Mouse (Mus musculus) liver, embryonic 15.5 days (tissue): ENCODE measurements around the gene Fndc3b. TPM values are rescaled to one million over a fixed set of nuclear protein-coding genes. Genes with fewer than 3 reads are reported as not detected.

Experiments used
- ATAC-seq: fragments of 200-750 bp; cut with Nextera tagmentation; 2 replicates; pipeline ENCODE4 v1.8.0; 2017; ENCODE audit warnings: moderate number of reproducible peaks, mild to moderate bottlenecking, moderate library complexity; ENCODE audit not compliant: insufficient read depth
- H3K27ac ChIP-seq: fragments of 300-500 bp; sonication (generic); replicated peaks from 2 replicates; pipeline ENCODE4 v1.5.1; 2015; ENCODE audit warnings: mild to moderate bottlenecking, inconsistent platforms
- H3K27me3 ChIP-seq: fragments of 300-500 bp; sonication (generic); 2 replicates; pipeline ENCODE4 v1.6.1; 2015; ENCODE audit warnings: mild to moderate bottlenecking, inconsistent platforms
- H3K36me3 ChIP-seq: fragments of 300-500 bp; sonication (generic); replicated peaks from 2 replicates; pipeline ENCODE4 v1.6.1; 2015; ENCODE audit warnings: moderate library complexity, mild to moderate bottlenecking, inconsistent platforms
- H3K4me1 ChIP-seq: fragments of 300-500 bp; sonication (generic); replicated peaks from 2 replicates; pipeline ENCODE4 v1.6.1; 2015; ENCODE audit warnings: inconsistent platforms
- H3K4me2 ChIP-seq: fragments of 300-500 bp; sonication (generic); 2 replicates; pipeline ENCODE4 v1.6.1; 2015; ENCODE audit warnings: moderate library complexity, mild to moderate bottlenecking, inconsistent platforms
- H3K4me3 ChIP-seq: fragments of 300-500 bp; sonication (generic); replicated peaks from 2 replicates; pipeline ENCODE4 v1.5.1; 2015; ENCODE audit warnings: mild to moderate bottlenecking, inconsistent platforms
- H3K9ac ChIP-seq: fragments of 300-500 bp; sonication (generic); 2 replicates; pipeline ENCODE4 v1.6.1; 2015; ENCODE audit warnings: moderate library complexity, mild to moderate bottlenecking, inconsistent platforms
- H3K9me3 ChIP-seq: fragments of 300-500 bp; sonication (generic); replicated peaks from 2 replicates; pipeline ENCODE4 v1.6.1; 2016; ENCODE audit warnings: inconsistent platforms
- WGBS: fragments of 180-500 bp; shearing (Covaris S2); methylation state at CpG from one replicate; pipeline ENCODE4 v1.1.7; 2015; ENCODE audit warnings: mixed read lengths; ENCODE audit not compliant: insufficient replicate concordance; 5-methylcytosine and 5-hydroxymethylcytosine counted together
- polyA plus RNA-seq: library from polyadenylated mRNA; unstranded; fragments of >200 nt; fragmentation: Nextera tagmentation; extraction: Ambion mirVana; gene quantifications from 2 replicates; pipeline ENCODE4 v1.2.1, GENCODE M21; 2015

Fndc3b gene
- polyA plus RNA-seq, 1 experiment from 2014 or later = 8.5 TPM

DNA sequence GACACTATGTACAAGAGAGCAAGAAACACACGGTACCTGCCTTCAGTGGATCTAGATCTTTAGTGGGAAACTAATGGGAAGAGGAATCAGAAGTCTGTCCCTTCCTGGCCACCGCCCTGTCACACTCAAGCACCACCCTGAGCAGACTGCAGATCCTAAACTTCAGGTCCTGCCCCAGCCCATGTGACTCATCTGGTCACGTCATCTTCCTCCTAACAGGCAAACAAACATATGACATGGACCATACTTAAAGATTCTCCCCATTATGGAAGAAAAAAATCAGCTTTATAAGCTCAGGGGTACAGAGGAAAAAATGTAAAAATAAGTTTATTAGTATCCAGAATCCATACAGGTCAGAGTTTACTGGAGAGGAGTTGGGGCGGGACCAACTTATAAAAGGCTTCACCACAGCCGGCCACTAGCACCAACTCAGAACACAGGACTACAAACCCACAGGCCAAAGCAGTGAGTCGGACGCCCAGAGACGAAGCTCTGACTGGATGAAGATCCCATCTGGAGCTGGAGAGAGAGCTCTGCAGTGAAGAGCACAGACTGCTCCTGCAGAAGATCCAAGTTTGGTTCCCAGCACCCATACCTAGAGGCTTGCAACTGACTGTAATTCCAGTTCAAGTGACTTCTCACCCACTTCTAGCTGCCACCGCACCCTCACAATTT lies 19.5 kb downstream of the Fndc3b start:
- no peaks in the 10 kb centered on the region for H3K27me3 ChIP-seq
- no peak overlapping the region for H3K4me3 ChIP-seq
- no peak overlapping the region for H3K4me2 ChIP-seq
- WGBS = 56% methylated on average over 9 of the region's 9 CpGs
- no peak overlapping the region for H3K9ac ChIP-seq
- ATAC-seq = no peak
- H3K36me3 ChIP-seq = no peaks in the 10 kb centered on the region
- H3K27ac ChIP-seq = 0 out of 2 replicates have a peak overlapping the region, but pooled peaks have one; percentile 19
- peaks cover 64% of the 10 kb centered on the region for H3K4me1 ChIP-seq
- no peaks in the 10 kb centered on the region for H3K9me3 ChIP-seq

DNA sequence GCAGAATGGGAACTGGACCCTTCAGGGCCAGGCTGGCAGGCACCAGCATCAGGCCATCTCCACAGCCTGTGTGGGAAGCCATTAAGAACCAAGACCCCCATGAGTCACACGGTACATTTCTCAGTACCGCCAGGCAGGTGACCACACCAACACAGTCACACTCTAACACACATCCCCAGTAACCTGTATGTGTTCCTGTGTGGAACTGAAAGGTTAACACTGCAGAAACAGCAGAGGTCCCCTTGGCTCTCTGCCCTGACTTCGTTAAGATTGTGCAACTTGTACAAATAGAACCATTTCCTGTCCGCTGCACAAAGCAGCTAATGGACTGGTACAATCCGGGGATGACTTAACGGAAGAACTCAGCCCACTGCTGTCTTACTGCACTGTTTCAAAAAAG lies 21.1 kb downstream of the Fndc3b start:
- Histone ChIP-seq H3K36me3 (no peaks in the 10 kb centered on the region), H3K9me3 (no peaks in the 10 kb centered on the region), H3K27ac (peak overlapping the region; percentile 82), H3K9ac (no peak overlapping the region), H3K4me1 (peaks cover 59% of the 10 kb centered on the region), H3K4me2 (peak overlapping the region; percentile 42), H3K27me3 (no peaks in the 10 kb centered on the region), H3K4me3 (no peak overlapping the region)
- WGBS = 27% methylated on average over 6 of the region's 6 CpGs
- peak; percentile 71 for ATAC-seq

DNA sequence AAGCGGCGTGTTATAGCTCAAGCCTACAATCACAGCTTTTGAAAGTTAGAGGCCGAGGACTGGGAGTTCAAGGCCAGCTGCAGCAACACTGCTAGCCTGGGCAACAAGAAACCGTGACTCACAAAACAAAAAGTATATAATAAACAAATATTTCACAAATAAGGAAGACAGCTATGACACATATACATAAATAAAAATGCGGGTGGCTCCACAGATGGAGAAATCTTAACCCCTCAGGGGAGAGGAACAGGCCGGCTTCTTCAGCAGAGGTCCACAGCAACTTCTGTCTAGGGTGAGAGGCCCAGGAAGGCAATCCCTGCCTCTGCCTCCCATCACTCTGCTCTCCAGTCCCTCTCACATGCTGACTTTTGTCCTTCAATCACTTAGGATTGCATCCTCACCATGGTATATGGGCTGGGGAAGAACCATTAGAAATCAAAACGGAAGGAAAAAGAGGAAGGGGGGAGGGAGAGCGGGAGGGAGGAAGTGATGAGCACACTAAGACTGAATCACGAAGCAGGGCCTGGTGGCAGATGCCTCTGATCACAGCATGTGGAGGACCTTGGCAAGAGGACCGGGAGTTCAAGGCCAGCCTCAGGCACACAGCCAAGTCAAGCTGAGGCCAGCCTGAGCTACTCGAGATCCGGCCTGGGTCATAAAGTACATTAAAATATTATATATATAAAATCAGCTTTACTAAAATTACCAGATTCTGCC lies 21.8 kb downstream of the Fndc3b start:
- peak; percentile 37; the same call in 1 of the 2 replicates for ATAC-seq
- WGBS = 45% methylated on average over 12 of the region's 12 CpGs
- no peaks in the 10 kb centered on the region for H3K36me3 ChIP-seq

DNA sequence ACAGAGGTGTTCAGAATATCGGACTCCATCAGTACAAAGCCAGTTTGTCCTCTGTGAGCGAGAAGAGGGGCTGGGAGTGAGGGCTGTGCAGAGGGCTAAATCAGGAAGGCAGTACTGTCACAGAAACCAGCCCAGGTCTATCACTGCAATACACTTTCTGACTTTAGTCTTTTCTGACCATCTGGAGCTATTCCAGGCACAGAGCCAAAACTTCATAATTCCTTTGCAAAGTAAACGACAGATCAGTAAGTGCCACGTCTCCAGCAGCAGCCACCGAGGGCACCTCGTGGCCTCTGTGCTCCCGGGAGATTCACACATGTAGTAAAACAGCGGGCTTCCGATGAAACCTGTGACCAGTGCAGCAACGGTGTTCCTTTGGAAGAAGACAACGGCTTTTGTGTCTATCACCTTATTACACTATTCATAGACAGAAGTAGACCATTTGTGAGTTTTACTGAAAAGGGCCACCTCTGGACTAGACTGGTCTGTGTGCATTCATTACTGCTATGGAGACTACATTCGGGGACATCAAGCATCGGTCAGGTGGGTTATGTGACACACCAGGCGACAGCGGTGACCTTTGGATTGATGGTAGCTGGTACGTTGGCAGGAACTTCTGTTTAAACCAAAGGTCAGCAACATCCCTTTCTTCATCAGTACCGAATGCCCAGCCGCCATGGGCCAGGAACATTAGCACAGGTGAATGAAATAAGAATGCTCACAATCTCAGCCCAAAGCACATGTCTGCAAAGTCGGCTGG lies 24.2 kb downstream of the Fndc3b start:
- Histone ChIP-seq H3K36me3 (no peaks in the 10 kb centered on the region), H3K9me3 (no peaks in the 10 kb centered on the region), H3K9ac (no peak overlapping the region), H3K27me3 (no peaks in the 10 kb centered on the region), H3K4me1 (peaks cover 52% of the 10 kb centered on the region), H3K27ac (no peak overlapping the region), H3K4me3 (no peak overlapping the region), H3K4me2 (no peak overlapping the region)
- 72% methylated on average over 19 of the region's 19 CpGs for WGBS
- ATAC-seq = no peak

More for the DNA sequence above, 21.8 kb downstream of the Fndc3b start:
- Histone ChIP-seq H3K4me1 (peaks cover 57% of the 10 kb centered on the region), H3K4me2 (peak overlapping the region; percentile 42), H3K27ac (peak overlapping the region; percentile 82), H3K4me3 (no peak overlapping the region), H3K9me3 (no peaks in the 10 kb centered on the region), H3K9ac (no peak overlapping the region), H3K27me3 (no peaks in the 10 kb centered on the region)

DNA sequence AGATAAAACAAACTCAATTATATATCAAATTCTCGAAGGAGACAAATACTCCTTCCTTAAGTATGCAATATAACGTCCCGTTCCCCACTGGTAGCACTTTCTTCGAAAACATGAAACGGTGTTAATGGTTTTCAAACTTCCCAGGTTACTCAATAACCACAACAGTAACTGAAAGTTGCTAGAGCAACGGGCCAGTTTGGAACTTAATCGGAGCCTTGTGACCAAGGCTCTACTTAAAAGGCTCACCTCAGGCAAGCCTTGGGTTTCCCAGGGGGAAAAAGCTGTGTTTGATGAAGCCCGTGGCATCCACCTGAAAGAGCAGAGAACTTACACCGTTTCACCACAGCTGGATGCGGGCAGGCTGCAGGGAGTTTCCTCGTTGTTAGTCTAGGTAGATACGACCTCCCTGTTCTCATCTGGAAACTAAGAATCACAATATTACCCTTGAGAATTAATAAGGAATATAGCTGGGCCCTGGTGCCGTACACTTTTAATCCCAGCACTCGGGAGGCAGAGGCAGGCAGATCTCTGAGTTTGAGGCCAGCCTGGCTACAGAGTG lies 25.4 kb downstream of the Fndc3b start:
- H3K9me3 ChIP-seq = no peaks in the 10 kb centered on the region
- ATAC-seq = no peak
- no peak overlapping the region for H3K27ac ChIP-seq
- no peak overlapping the region for H3K9ac ChIP-seq
- peak overlapping the region; percentile 30 for H3K4me2 ChIP-seq
- no peaks in the 10 kb centered on the region for H3K36me3 ChIP-seq
- 63% methylated on average over 14 of the region's 14 CpGs for WGBS
- H3K4me3 ChIP-seq = no peak overlapping the region
- peaks cover 40% of the 10 kb centered on the region for H3K4me1 ChIP-seq
- H3K27me3 ChIP-seq = no peaks in the 10 kb centered on the region

DNA sequence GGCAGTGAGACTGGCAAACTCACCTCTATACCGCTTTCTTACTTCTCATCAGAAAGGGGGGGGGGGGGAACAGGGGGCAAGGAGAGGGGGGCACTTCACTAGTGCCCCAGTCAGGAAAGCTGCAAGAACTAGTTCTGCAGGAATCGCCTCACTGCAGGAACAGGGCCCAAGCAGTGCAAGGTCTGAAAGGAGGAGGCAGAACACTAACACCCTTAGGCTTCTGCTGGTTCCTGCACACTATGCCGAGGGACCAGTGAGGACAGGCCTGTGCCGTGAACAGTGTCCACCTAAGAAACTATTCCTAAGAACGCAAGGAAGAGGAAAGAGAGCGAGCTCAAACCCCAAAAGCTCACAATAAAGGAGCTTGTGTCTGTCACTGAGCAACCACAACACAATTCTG lies 26.0 kb downstream of the Fndc3b start:
- Histone ChIP-seq H3K4me1 (peaks cover 35% of the 10 kb centered on the region), H3K4me3 (no peak overlapping the region), H3K27me3 (no peaks in the 10 kb centered on the region), H3K4me2 (no peak overlapping the region), H3K9me3 (no peaks in the 10 kb centered on the region), H3K9ac (no peak overlapping the region), H3K36me3 (no peaks in the 10 kb centered on the region), H3K27ac (no peak overlapping the region)
- 62% methylated on average over 6 of the region's 6 CpGs for WGBS
- no peak for ATAC-seq

DNA sequence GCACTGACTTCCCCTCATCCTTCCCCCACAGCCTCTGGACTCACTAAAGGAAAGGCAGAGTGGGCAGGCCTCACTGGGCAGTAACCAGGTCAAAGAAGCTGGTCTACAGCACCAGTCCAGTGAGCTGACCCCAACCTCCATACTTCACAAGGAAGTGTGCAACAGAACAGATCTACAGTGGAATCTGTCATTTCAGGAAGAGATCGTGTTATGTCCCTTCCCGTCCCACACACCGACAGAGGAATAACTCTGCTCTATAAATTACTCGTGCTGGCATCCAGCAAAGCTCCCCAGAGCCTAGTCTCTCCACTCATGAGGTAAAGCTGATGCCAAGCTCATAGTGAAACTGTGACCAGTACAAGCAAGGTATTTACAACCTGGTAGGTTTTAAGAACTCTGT lies 27.7 kb downstream of the Fndc3b start:
- no peaks in the 10 kb centered on the region for H3K9me3 ChIP-seq
- H3K4me1 ChIP-seq = peaks cover 27% of the 10 kb centered on the region
- H3K4me3 ChIP-seq = no peak overlapping the region
- 43% methylated on average over 4 of the region's 4 CpGs for WGBS
- H3K27me3 ChIP-seq = no peaks in the 10 kb centered on the region
- no peak overlapping the region for H3K27ac ChIP-seq
- H3K36me3 ChIP-seq = no peaks in the 10 kb centered on the region
- H3K4me2 ChIP-seq = no peak overlapping the region
- no peak overlapping the region for H3K9ac ChIP-seq
- no peak for ATAC-seq

DNA sequence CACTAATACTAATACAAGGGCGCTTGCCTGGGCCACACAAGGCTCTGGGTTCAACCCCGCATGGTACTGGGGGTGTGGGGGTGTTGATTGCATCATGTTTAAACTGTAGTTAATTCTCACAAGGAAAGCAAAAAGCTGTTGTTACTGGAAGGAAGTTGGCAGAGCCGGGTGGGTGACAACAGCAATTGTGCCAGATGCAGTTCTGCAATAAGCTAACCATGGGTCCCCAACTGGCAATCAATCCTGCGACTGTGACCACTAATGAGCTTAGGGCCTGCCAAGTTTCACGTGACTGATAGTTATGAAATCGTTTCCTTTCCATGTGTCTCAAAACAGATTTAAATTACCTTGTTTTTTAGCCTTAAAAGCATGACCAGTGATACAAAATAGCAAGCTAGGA lies 33.5 kb downstream of the Fndc3b start:
- ATAC-seq = no peak
- H3K27ac ChIP-seq = no peak overlapping the region
- no peaks in the 10 kb centered on the region for H3K9me3 ChIP-seq
- no peaks in the 10 kb centered on the region for H3K36me3 ChIP-seq
- WGBS = 35% methylated on average over 6 of the region's 6 CpGs
- H3K27me3 ChIP-seq = no peaks in the 10 kb centered on the region
- H3K4me3 ChIP-seq = no peak overlapping the region
- no peak overlapping the region for H3K4me2 ChIP-seq
- H3K9ac ChIP-seq = no peak overlapping the region
- H3K4me1 ChIP-seq = 0 out of 2 replicates have a peak, but pooled peaks cover 3% of the 10 kb centered on the region

DNA sequence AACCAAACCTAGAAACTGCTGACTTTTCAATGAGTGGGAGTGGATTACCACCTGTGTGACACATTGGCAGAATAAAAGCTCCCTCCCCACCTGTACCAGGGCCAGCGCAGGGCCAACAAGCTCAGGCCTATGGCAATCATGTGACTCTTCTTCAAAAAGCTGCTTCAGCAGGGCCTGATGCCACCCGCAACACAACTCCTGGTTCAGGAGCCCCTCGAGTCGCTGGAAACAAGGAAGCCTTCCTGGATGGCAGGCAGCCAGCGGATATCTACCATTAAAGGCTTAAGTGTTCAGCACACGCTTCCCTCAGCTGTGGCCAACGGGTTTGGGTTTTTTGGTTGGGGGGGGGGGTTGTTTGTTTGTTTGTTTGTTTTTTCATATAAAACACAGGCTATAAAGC lies 37.4 kb downstream of the Fndc3b start:
- no peak overlapping the region for H3K9ac ChIP-seq
- no peak for ATAC-seq
- no peak overlapping the region for H3K4me2 ChIP-seq
- 73% methylated on average over 7 of the region's 7 CpGs for WGBS
- no peak overlapping the region for H3K27ac ChIP-seq
- H3K9me3 ChIP-seq = no peaks in the 10 kb centered on the region
- no peaks in the 10 kb centered on the region for H3K36me3 ChIP-seq
- H3K4me1 ChIP-seq = 0 out of 2 replicates have a peak, but pooled peaks cover 10% of the 10 kb centered on the region
- no peak overlapping the region for H3K4me3 ChIP-seq
- H3K27me3 ChIP-seq = no peaks in the 10 kb centered on the region

DNA sequence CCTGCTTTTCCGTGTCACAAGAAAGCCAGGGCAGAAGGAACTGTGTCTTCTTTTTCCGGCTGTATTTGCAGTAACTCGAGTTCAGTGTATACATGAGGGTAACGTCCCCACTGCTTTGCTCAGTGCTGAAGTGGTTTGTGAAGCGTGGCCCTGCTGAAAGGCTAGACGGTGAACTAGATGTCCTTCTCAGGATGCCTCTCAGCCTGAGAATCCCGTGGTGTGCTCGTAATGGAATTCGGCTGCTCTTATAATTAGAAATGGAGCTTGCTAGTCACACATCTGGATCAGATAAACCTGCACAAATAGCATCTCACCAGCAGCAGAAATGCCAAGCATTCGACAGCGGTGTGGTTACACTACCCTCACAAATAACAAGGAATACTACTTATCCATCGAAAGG lies 40.7 kb downstream of the Fndc3b start:
- no peak overlapping the region for H3K4me2 ChIP-seq
- no peak overlapping the region for H3K27ac ChIP-seq
- H3K9ac ChIP-seq = no peak overlapping the region
- no peak for ATAC-seq
- no peaks in the 10 kb centered on the region for H3K36me3 ChIP-seq
- no peaks in the 10 kb centered on the region for H3K27me3 ChIP-seq
- H3K4me1 ChIP-seq = 0 out of 2 replicates have a peak, but pooled peaks cover 17% of the 10 kb centered on the region
- no peak overlapping the region for H3K4me3 ChIP-seq
- WGBS = 62% methylated on average over 12 of the region's 12 CpGs
- H3K9me3 ChIP-seq = no peaks in the 10 kb centered on the region

DNA sequence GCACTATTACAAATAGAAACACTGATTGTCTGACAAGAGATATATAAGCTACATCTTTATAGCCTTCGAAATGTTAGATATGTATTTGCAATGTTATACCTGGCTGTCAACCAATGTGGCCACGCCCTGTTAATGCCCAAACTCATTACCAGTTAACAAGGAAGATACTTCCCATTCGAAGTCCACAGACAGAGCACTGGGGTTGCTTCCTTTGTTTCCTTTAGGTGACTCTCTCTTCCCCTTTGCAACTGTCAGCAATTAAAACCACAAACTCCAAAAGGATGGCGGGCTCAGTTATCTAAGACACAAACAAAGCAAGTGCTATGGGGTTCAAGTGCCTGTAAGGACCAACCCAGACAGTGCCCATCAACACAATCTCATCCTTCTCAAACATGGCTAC lies 43.8 kb downstream of the Fndc3b start:
- 35% methylated on average over 4 of the region's 4 CpGs for WGBS
- Histone ChIP-seq H3K4me3 (no peak overlapping the region), H3K4me2 (no peak overlapping the region), H3K4me1 (peaks cover 25% of the 10 kb centered on the region), H3K27me3 (no peaks in the 10 kb centered on the region), H3K9ac (no peak overlapping the region), H3K27ac (no peak overlapping the region), H3K36me3 (no peaks in the 10 kb centered on the region), H3K9me3 (no peaks in the 10 kb centered on the region)
- ATAC-seq = no peak
